Mouse (Mus musculus) kidney, adult 11 months (tissue): ENCODE results near the gene Plxna1.

Experiments used
- DNase-seq: peaks from one replicate; pipeline ENCODE4 v3.0.0; 2022

The Plxna1 gene

DNA sequence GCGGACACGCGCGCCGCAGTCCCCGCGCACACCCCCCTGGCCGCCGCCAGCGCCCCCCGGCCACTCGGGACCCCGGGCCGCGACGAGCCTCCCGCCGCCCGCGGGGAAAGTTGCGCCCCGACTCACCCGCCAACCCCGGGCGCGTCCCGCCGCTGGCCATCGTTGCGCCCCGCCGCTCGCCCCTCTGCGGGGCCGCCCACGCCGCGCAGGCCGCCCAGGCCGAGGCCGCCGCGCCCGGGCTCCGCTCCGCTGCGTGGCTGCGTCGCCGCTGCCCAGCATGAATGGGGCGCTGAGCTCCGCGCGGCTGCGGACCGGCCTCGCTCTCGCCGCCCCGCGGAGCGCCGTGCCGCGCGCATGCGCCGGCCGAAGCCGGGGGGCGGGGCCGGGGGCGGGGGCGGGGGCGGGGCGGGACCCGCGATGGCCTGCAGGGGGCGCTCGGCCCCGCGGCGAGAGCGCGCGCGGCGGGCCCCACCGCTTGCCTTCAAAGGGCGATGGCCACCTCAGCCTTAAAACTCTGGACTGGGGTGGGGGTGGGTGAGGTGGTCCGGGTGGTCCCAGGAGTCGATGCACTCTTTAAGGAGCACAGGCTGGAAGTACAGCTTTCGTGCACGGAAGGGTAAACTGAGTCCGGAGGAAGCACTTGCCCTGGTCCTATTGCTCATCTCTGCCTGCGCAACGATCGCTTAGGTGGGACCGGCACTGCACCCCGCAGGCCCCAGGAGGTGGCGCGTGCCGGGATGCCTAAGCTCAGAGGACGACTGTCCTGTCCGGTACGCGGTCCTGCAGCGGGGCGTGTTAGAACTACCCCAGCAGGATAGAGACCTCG lies at the start of gene Plxna1:
Plxna1 (minus strand) TSS at position 340 of the 826 bp plus-strand sequence.
- DNase-seq, result peak; percentile 58

DNA sequence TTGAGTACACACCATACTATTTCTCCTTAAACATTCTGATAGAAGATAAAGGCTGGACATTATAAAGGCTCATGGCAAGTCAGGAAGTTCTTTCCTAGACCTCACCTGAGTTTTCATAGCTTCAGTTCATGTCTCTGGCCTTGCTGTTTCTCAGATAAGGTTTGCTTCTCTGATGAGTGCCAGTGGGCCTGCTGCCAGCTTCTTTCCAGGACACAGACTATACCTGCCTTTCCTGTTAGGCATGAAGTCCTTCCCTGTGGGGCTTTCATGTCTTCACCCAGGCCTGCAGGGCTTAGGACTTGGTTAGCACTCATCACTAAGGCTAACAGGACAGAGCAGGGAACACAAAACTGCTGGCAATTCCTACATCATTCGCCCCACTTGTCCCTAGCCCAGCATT lies 46.6 kb upstream of the Plxna1 start:
- no peak for DNase-seq

DNA sequence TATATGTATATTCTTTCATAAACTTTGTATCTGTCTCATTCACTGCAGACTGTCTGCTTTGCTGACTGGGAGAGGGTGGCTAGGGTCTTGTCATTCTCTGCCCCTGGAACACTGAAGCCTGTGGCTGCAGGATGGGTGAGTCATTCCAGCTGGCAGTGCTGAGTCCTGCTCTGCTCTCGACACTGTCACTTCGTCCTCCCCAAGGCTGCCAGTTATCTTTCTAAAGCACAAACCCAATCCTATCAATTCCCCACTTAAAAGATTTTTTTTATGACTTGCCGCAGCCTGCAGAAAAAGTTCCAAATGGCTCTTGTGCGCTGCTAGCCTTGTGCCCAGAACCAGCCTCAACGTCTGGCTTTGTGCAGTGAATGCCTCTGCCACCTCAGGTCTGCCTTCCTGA lies 45.8 kb upstream of the Plxna1 start:
- DNase-seq, result no peak

DNA sequence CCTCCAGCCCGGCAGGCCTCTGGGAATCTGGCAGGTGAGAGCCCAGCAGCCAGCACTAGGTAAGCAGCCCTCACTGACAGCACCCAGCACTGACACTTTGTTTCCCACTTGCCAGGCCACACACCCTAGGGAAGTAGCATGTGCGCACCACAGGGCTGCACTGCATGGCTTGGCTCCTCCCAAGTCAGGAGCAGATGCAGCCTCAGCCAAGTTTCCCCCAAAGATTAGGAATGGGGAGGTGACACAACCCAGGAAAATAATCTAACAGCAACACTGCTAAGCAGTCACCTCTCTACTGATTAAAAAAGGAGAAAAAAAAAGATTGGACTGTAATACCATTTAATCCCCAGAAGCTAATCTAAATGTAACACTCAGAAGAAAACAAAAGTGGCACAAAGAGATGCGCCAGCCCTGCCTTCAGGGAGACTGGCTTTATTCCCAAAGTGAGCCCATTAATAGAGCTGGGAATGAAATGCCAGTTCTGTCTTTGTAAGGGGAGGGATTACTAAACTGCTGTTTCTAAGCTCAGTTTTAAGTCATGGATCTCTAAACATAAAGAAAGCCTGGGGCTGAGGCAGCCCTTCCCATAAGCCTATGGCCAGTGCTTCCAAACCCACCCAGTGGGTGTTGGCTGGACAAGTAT lies 44.9 kb upstream of the Plxna1 start:
- DNase-seq, result no peak

DNA sequence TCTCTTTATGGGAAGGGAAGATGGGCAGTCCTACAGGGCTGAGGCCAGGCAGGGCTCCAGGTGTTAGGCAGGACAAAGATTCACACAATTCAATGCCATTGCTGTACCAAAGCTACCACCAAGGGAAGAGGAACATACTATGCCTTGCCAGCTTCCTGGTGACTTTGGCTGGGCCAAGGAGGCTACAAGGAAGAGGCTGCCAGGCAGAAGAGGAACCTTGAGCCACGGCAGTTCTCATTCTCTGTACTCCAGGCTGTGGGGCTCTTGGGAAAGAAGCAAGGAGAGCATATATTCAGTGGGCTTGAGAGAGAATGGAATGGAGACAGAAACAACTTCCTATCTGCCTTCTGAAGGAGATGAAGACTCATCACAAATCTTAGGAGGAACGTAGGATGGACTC lies 42.5 kb upstream of the Plxna1 start:
- DNase-seq, result no peak

DNA sequence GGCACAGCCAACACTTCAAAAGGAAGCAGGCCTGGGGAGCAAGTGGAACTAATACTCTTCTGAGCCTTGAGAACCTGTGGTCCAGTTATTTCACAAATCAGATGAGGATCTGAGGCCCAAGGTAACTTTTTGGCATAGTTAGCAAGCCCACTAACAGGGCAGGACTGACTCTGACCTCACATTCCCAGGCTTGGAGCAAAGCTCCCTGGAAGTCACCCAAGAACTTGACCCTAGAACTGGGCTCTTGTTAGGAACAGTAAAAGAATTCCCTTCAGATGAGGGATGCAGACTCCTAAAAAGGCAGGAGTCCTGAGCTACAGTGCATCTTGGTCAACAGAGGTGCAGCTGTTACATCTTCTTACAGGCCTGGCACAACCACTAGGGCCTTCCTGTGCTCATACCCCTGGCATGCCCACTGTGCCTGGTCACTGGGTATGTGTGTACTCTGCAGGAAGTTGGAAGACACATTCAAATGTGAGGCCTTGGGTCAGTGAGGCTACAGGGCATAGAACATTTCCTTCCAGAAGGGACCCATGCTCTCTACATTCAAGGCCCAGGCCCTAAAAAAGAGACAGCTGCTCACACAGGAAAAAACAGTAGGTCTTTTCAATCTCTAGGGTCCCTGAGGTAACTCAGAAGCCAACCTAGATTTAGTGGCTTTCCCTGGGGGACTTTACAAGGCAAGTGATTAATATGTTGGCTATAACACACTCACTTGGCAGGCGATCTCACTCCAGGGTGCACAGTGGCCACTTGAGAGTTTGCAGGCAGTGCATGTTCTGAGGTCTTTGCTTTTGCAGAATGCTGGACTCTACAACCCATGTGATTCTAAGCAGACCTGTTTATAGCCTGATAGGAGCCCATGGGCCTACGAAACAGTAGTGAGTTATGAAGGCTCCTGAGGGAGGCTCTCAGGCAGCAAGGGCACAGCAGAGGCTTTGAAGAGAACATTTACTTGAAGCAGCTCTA lies 41.1 kb upstream of the Plxna1 start:
- peak; percentile 32 for DNase-seq

DNA sequence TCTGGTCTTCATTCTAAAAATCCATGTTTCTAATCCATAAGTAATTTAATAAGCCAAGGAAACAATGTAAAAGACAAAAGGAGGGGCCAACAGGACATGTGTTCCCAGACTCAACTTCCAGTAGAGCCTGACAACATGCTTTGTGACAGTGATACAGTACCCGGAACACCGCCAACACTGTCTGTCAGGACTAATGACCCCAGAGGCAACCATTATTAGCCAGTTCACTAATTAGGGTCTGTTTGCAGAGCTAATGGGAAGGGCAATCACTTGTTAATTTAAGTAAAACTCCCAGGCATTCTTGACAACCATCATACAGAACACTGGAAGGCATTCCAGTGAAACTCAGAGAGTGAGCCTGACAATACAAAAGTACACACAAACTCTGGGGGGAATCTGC lies 40.0 kb upstream of the Plxna1 start:
- DNase-seq, result no peak

DNA sequence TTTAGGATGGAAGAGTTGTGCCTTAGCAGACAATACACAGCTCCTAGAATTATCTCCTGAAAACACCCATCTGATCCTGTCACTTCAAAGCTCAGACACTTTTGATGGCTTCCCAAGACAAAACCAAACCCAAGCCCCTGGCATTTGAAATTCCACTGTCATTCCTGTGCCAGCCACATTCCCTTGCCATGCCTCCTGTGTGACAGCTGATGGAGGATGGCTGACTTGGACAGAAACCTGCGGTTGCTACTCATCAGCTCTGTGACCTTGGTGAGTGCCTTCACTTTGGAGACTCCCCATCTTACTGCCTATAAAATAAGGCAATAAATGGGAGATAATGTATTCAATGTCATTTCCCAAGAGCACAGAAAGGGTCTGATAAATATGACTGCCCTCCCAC lies 37.1 kb upstream of the Plxna1 start:
- no peak for DNase-seq

DNA sequence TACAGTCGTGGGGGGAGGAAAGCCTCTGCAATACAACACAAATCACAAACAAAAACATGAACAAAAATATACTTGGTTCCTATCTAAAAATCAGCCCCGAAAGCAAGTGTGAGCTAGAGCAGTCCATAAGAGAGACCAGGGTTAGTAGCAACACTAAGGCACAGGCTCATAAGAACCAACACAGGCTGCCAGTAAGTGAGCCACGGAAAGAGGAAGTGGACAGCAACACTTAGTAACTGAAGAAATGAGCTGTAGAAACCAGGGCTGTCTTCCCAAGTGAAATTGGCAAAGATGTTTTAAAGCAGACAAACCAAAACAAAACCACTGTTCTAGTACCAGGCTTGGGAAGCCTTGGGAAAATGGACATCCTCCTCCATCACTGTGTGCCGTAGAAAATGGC lies 35.5 kb upstream of the Plxna1 start:
- DNase-seq, result no peak

DNA sequence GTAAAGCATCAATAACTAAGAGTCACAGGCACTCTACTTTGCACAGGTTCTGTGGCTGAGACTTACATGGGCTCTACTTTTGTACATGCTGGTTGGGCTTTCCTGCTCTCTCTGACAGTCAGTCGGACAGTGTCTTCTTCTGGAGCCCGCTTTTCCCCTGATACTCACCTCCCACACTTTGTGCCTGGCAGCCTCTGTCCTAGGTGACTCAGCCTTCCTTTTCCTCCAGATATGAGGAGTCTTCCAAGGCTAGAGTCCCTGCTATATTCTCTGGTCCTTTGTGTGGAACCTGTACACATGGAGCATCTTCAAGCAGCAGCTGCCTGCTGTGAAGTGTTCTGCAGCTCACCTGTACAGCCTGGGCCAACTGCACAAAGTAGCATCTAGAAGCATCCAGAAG lies 31.4 kb upstream of the Plxna1 start:
- DNase-seq, result no peak

DNA sequence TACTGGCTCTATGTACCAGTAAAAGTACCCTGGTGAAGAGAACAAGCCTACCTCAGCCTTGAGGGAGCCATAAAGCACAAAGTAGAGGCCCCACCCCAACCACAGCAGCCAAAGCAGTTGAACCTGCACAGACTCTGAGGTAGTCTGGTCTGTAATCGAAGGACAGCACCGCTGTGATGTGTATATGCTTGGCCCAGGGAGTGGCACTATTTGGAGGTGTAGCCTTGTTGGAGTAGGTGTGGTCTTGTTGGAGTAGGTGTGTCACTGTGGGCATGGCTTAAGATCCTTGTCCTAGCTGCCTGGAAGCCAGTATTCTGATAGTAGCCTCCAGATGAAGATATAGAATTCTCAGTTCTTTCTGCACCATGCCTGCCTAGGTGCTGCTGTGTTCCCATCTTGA lies 29.8 kb upstream of the Plxna1 start:
- DNase-seq, result no peak

DNA sequence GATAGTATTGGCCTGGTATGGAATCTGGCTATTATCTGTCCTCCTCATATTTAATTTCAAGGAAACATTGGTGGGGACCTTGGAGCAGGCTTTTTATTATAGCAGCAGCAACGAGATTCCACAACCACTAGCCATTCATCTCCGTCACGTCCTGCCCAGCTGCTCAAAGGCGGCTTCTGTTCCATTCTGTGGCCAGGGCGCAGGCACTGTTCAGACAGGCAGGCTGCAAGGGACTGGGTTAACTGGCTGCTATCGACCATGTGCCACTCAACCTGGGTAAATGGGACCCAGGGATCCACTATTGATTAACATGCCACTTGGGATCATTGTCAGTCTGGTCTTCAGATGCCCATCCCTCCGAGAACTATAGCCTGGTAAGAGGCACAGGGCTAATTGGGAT lies 27.4 kb upstream of the Plxna1 start:
- DNase-seq, result no peak

DNA sequence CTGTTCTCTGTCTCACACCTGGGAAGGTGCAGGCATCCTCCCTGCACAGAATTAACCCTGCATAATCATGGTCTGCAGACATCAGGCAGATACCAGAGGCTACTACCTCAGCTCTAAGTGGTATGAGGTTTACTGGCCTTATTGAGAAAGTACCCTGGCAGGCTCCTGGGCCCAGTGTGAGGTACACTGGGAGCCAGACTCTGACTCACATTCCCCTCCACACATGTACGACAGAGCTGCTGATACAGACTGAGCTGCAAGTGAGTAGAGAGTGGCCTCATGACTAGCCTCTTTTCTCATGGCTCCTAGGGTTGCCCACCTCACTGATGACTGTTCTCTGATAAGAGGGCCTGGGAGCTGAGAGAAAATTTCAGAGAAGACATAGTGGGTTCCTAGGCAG lies 24.5 kb upstream of the Plxna1 start:
- DNase-seq, result no peak

DNA sequence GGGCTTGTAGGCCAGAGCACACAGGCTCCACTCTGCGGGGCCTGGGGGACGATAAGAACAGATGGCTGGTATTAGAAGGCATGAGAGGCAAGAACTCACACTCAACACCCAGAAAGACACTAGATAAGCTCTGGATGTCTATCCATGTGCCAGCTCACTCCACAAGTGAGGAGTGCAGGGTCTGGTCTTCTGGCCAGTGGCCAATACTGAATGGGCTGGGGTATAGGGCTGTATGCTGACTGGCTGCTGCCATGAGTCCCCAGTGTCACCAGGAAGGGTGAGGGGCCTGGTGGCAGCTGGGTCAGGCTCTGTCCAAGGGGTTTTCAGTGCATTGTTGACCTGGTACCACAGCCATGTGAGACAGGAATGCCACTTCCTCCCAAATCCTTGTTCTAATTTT lies 22.3 kb upstream of the Plxna1 start:
- DNase-seq, result no peak

DNA sequence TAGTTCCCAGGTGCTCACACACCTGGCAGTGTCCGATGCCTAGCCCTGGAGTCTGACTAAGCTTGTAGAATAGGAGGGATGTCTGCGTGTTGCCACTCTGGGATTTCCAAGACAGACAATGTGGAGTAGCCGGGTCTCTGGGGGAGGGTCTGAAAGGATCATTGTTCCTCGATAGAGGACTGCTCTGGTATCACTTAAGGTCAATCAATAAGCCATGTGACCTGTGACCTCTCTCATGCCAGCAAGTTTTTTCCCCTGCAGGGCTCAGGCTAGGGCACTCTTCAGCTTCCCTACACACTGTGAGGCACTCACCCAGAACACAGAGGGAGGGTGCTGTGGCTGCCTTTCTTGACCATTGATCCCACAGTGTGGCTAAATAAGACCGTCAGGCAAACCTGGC lies 19.4 kb upstream of the Plxna1 start:
- no peak for DNase-seq

DNA sequence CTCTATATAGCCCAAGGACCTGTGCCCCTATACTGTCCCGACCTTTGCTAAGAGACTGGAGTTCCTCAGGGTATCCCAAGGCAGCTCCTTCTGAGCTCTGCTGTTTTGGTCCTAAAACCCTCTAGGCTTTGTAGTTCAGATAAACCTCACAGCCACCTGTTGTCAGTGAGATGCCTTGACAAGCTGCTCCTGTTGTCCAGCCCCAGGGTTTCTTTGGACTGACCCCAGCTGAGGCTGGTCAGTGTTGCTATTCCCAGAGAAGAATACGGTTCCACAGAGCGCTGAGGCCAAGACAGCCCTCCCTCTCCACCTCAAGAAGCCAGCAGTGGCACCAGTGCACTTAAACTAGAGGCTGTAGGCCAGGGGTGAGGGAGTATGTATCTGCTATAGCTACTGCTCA lies 18.8 kb upstream of the Plxna1 start:
- no peak for DNase-seq

DNA sequence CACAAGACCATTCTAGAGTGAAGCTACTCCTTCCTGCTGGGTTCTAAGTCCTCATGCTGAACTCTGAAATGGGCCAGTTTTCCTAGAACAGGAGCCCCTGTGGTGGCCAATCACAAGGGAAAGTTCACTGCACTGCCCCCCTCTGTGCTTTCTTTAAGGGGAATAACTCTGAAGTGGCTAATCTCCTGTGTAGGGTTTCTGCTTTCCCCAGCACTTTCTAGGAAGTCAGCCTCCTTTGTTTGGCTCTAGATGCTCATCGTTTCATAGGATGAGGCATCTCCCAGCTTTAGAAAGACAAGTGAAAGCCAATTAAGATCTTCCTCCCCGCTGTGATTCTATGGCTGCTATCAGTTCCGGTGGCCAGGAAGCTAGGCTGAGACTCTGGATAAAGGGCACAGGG lies 18.3 kb upstream of the Plxna1 start:
- DNase-seq, result no peak

DNA sequence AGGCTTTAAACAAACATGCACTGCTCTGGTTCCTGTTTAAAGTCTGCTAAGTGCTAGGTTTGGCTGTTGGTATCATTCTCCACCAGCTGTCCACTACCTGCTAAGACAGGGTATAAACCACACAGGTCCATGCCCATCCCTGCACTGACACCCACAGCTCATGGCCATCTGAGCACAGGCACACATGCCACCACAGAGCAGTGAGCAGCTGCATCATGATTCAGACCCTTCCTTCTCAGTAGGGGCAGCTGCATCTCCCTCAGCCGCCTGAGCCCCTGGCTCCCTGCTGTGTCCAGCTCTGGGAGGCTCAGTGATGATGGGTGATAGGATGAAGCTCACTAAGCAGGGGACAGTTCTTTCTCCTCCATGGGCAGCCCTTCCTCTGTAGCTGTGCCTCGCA lies 15.8 kb upstream of the Plxna1 start:
- no peak for DNase-seq

DNA sequence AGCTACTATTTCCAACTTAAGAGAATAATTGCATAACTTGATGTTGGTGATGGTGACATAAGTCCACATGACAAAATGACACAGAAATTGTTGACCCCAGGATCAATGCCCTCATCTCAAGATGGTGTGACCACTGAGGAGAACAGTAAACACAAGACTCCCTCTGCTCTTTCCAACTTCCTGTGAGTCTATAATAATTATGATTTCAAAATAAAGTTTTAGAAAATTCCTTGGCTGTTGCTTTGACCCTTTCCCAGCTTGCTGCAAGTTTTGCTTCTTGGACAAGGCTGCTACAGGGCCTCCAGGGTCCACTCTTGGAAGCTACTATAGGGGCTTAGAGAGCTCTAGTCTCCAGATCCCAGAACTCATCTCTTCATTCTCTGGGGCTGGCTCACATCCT lies 6.4 kb upstream of the Plxna1 start:
- no peak for DNase-seq

DNA sequence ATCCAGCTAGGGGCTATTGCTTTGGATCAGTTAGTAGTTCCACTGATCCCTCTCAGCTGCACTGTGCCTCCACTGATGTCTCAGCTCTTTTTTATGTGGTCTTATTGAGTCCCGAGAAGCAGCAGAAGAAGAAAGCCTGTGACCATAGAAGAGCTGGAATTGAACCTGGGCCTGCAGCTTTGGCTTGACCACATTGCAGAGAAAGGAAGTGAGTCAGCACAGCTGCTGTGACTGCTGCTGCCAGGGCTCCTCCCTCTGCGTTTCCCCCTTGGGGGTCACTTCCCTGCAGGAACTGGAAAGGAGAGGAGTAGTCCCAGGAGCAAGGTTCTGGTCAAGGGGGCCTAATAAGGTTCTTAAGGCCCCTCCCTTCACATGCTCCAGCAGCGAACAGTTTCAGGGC lies 1.9 kb upstream of the Plxna1 start:
- no peak for DNase-seq

DNA sequence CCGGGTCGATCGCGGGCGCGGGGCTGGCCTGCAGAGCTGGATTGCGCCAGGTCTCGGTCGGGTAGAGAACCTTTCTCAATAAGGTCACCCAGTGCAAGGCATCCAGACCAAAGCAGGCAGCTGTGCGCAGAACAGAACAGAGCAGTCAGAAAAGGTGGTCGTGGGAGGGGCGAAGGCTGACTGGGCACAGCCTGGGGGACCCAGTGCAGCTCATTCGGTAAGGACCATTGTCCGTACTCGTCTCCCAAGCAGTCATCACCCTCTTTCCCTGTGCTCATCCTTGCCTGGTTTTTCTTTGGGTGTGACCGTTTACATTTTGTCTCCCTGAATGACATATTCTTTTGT lies 659 bp upstream of the Plxna1 start:
- DNase-seq, result no peak

DNA sequence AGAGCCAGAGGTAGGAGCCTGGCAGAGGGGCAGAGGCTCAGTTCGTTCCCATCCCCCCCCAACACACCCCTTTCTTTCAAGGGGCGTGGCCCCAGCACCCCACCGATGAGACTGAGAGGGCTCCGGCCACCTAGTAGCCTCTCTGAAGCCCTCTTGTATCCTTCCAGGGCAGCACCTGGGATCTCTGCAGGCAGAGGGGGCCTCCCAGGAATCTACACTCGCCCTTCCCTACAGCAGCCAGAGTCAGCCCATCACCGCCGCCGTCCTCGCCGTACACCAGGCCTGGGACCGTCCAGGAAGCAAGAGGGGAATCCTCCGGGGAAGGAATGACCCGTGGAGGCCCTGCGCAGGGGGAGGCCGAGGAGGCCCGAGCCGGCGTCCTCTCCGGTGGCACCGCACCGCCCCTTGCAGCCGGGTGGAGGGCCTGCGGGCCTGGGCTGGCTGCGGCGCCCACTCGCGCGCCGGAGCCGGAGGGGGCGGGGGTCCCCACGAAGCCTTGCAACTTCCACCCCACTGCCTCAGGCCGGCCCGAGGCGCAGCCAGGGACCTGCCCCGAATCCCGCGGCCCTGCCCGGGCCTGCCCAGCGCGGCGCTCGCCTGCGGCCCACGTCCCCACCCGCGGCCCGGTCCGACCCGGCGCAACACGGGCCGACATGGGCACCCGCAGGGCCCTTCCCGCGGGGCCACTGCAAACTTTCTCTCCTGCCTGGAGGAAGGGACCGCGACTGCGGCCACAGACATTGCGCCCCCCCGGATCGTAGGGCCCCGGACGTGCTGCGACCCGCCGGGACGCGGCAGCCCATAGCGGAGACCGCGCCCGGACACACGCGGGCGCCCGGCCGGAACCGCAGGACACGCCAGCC lies 771 bp downstream of the Plxna1 start:
- DNase-seq, result peak; percentile 43
